Mouse (Mus musculus) kidney, adult 2 months (tissue): ENCODE data around the gene Nme3.

Source experiments
- CTCF ChIP-seq: fragments of 200-500 bp; conservative IDR thresholded peaks from 2 replicates; pipeline ENCODE4 v1.5.1; 2011; ENCODE audit warnings: low read depth, mild to moderate bottlenecking, control low read depth, low read length, moderate library complexity, mixed read lengths; ENCODE audit not compliant: insufficient read depth, insufficient read length
- POLR2A ChIP-seq: fragments of 200-500 bp; IDR thresholded peaks from one replicate; pipeline ENCODE4 v1.6.1; 2011; ENCODE audit warnings: low read depth, low read length, control low read depth

DNA sequence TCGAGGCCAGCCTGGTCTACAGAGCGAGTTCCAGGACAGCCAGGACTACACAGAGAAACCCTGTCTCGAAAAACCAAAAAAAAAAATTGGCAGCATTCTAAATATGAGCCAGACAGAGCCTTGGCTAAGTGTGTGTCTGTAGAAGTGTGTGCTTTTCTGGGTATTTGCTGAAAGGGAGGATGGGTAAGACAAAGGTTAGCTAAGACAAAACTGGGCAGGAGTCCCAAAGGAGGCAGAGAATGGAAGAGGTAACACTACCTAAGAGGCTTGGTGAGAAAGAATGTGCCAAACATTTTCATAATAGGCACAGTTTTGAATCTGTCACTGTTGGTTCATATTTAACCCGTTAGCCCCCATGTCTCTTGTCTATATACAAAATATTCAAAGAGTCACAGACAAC is 36.1 kb downstream of the Nme3 start:
- TF ChIP-seq POLR2A: no peak
- TF ChIP-seq CTCF: no peak
